Mouse (Mus musculus) limb, embryonic 14.5 days (tissue): ENCODE data around the gene Epha5. TPM values are rescaled to one million over a fixed set of nuclear protein-coding genes. Genes with fewer than 3 reads are reported as not detected.

Experiments
- ATAC-seq: fragments of 200-750 bp; cut with Nextera tagmentation; 2 replicates; pipeline ENCODE4 v1.8.0; 2017; ENCODE audit warnings: low read depth, moderate number of reproducible peaks, moderate TSS enrichment; ENCODE audit not compliant: low FRiP score
- DNase-seq: peaks from one replicate; pipeline ENCODE4 v3.0.0-alpha.2; 2015; ENCODE audit warnings: low spot score
- H3K27ac ChIP-seq: fragments of 300-500 bp; sonication (generic); replicated peaks from 2 replicates; pipeline ENCODE4 v1.5.1; 2014; ENCODE audit warnings: low read depth, mild to moderate bottlenecking, low read length, moderate library complexity, mixed read lengths
- H3K27me3 ChIP-seq: fragments of 300-500 bp; sonication (generic); 2 replicates; pipeline ENCODE4 v1.6.1; 2014; ENCODE audit warnings: low read length, mixed read lengths; ENCODE audit not compliant: control insufficient read depth, insufficient read depth
- H3K36me3 ChIP-seq: fragments of 300-500 bp; sonication (generic); 2 replicates; pipeline ENCODE4 v1.6.1; 2014; ENCODE audit warnings: mild to moderate bottlenecking, low read length, moderate library complexity, mixed read lengths; ENCODE audit not compliant: control insufficient read depth, insufficient read depth
- H3K4me1 ChIP-seq: fragments of 300-500 bp; sonication (generic); 2 replicates; pipeline ENCODE4 v1.6.1; 2014; ENCODE audit warnings: antibody characterized with exemption, low read length, mixed read lengths; ENCODE audit not compliant: control insufficient read depth, insufficient read depth
- H3K4me2 ChIP-seq: fragments of 300-500 bp; sonication (generic); replicated peaks from 2 replicates; pipeline ENCODE4 v1.6.1; 2014; ENCODE audit warnings: low read depth, mild to moderate bottlenecking, low read length, moderate library complexity; ENCODE audit not compliant: severe bottlenecking
- H3K4me3 ChIP-seq: fragments of 300-500 bp; sonication (generic); replicated peaks from 2 replicates; pipeline ENCODE4 v1.5.1; 2014; ENCODE audit warnings: low read length
- H3K9ac ChIP-seq: fragments of 300-500 bp; sonication (generic); 2 replicates; pipeline ENCODE4 v1.6.1; 2014; ENCODE audit warnings: mild to moderate bottlenecking, low read depth, low read length, moderate library complexity; ENCODE audit not compliant: severe bottlenecking
- H3K9me3 ChIP-seq: fragments of 300-500 bp; sonication (generic); 2 replicates; pipeline ENCODE4 v1.6.1; 2016; ENCODE audit warnings: low read length; ENCODE audit not compliant: control insufficient read depth
- POLR2A ChIP-seq: fragments of 200-500 bp; IDR thresholded peaks from 2 replicates; pipeline ENCODE4 v1.8.0; 2012; ENCODE audit warnings: inconsistent platforms, mild to moderate bottlenecking, moderate library complexity, borderline replicate concordance; ENCODE audit not compliant: insufficient read depth, insufficient read length; ENCODE audit errors: extremely low read depth
- WGBS: fragments of 180-500 bp; shearing (Covaris S2); extraction: QIAGEN DNeasy Blood & Tissue Kit; methylation state at CpG from one replicate; pipeline ENCODE4 v1.1.7; 2014; 5-methylcytosine and 5-hydroxymethylcytosine counted together
- polyA plus RNA-seq, 2 experiments: library from polyadenylated mRNA; depleted of rRNA in 1 of 2; stranded (reverse) in 1 of 2; unstranded in 1 of 2; fragments of >200 nt; fragmentation: Nextera tagmentation in 1 of 2; extraction: Ambion mirVana in 1 of 2; gene quantifications; 2 replicates each; pipeline versions ENCODE4 v1.2.1 to v1.2.3; 2012 to 2014

The Epha5 gene
- polyA plus RNA-seq, 2 experiments, result 4.0 to 6.2 TPM

DNA sequence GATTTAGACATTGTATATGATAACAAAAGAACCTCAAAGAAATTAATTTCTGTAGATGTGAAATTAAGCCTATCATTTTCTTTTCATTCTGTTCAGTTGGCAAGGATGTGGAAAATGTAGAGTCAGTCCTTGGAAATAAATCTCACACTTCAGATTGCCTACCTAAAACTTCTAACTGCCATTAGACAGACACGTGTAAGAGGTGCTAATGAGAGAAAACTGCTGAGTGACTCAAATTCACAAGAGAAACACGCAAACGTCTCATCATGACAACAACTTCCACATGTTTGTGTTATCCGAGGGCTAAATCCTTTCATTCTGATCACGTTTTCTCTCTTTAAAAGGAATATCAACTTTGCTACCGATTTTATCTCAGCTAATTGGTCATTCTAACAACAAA lies 82.7 kb downstream of the Epha5 start:
- Histone ChIP-seq H3K4me1 (no peaks in the 10 kb centered on the region), H3K9ac (no peak overlapping the region), H3K27ac (no peak overlapping the region), H3K9me3 (no peaks in the 10 kb centered on the region), H3K27me3 (no peaks in the 10 kb centered on the region), H3K36me3 (no peaks in the 10 kb centered on the region), H3K4me2 (no peak overlapping the region), H3K4me3 (no peak overlapping the region)
- no peak for DNase-seq
- no peak for TF ChIP-seq POLR2A
- no peak for ATAC-seq
- 51% methylated on average over 6 of the region's 6 CpGs for WGBS

- no peaks in the 10 kb centered on the region for H3K36me3 ChIP-seq
- DNase-seq (no peak), ATAC-seq (no peak)
- no peak overlapping the region for H3K4me3 ChIP-seq
- no peak overlapping the region for H3K27ac ChIP-seq
- no peak overlapping the region for H3K9ac ChIP-seq
- 64% methylated on average over 1 of the region's 1 CpGs for WGBS
- H3K4me1 ChIP-seq, result no peaks in the 10 kb centered on the region
- TF ChIP-seq POLR2A, result no peak
- no peaks in the 10 kb centered on the region for H3K27me3 ChIP-seq
- no peak overlapping the region for H3K4me2 ChIP-seq
- H3K9me3 ChIP-seq, result no peaks in the 10 kb centered on the region
Measured at GRCm38 (mm10) chr5:84331631-84332030, 85.6 kb downstream of the Epha5 start.

- no peak overlapping the region for H3K4me2 ChIP-seq
- H3K4me3 ChIP-seq, result no peak overlapping the region
- WGBS, result 83% methylated on average over 1 of the region's 1 CpGs
- TF ChIP-seq POLR2A, result no peak
- ATAC-seq (no peak), DNase-seq (no peak)
- H3K9ac ChIP-seq, result no peak overlapping the region
- no peaks in the 10 kb centered on the region for H3K36me3 ChIP-seq
- no peaks in the 10 kb centered on the region for H3K9me3 ChIP-seq
- no peak overlapping the region for H3K27ac ChIP-seq
- H3K27me3 ChIP-seq, result no peaks in the 10 kb centered on the region
- no peaks in the 10 kb centered on the region for H3K4me1 ChIP-seq
Measured at GRCm38 (mm10) chr5:84320553-84320952, 96.6 kb downstream of the Epha5 start.

- 70% methylated on average over 4 of the region's 4 CpGs for WGBS
- DNase-seq, result no peak
- H3K27me3 ChIP-seq, result no peaks in the 10 kb centered on the region
Measured at GRCm38 (mm10) chr5:84320138-84320537, 97.0 kb downstream of the Epha5 start.

GRCm38 (mm10) chr5:84318814-84319340 lies 98.3 kb downstream of the Epha5 start:
- ATAC-seq, result no peak
- WGBS, result 49% methylated on average over 8 of the region's 8 CpGs

More at GRCm38 (mm10) chr5:84320138-84320537, 97.0 kb downstream of the Epha5 start:
- H3K4me3 ChIP-seq, result no peak overlapping the region
- H3K9ac ChIP-seq, result no peak overlapping the region
- H3K27ac ChIP-seq, result no peak overlapping the region
- H3K36me3 ChIP-seq, result no peaks in the 10 kb centered on the region
- no peaks in the 10 kb centered on the region for H3K9me3 ChIP-seq
- H3K4me1 ChIP-seq, result no peaks in the 10 kb centered on the region
- H3K4me2 ChIP-seq, result no peak overlapping the region
- ATAC-seq, result no peak
- no peak for TF ChIP-seq POLR2A

DNA sequence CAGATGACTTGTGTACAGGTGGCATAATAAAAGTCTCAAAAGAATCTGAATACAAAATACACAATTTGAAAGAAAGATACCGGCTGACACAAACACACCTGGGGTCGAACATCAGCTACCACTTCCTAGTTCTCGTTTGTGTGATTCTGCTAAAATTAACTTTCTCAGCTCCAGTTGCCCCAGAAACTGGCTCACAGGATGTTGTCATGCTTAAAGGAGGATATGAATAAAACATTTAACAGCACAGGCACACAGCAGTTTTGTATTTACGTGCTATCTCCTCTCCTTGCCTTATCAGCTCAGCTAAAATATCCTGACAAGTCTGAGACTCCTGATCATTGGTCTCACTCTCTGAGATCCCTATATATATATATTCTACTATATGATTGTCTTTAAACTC lies 99.3 kb downstream of the Epha5 start:
- no peaks in the 10 kb centered on the region for H3K27me3 ChIP-seq
- H3K4me2 ChIP-seq, result no peak overlapping the region
- H3K27ac ChIP-seq, result no peak overlapping the region
- no peak overlapping the region for H3K4me3 ChIP-seq
- no peaks in the 10 kb centered on the region for H3K9me3 ChIP-seq
- no peaks in the 10 kb centered on the region for H3K4me1 ChIP-seq
- ATAC-seq, result no peak
- H3K36me3 ChIP-seq, result no peaks in the 10 kb centered on the region
- H3K9ac ChIP-seq, result no peak overlapping the region
- DNase-seq, result no peak
- WGBS, result 82% methylated on average over 4 of the region's 4 CpGs
- no peak for TF ChIP-seq POLR2A

More at GRCm38 (mm10) chr5:84318814-84319340, 98.3 kb downstream of the Epha5 start:
- no peaks in the 10 kb centered on the region for H3K27me3 ChIP-seq
- no peak overlapping the region for H3K4me3 ChIP-seq
- no peak for DNase-seq
- H3K4me1 ChIP-seq, result no peaks in the 10 kb centered on the region
- no peaks in the 10 kb centered on the region for H3K9me3 ChIP-seq
- no peaks in the 10 kb centered on the region for H3K36me3 ChIP-seq
- H3K4me2 ChIP-seq, result no peak overlapping the region
- no peak overlapping the region for H3K27ac ChIP-seq
- no peak overlapping the region for H3K9ac ChIP-seq
- TF ChIP-seq POLR2A, result no peak
